Mouse (Mus musculus) urinary bladder, adult 18-20 months (tissue): Measurements from ENCODE around the gene Cntfr.

Experiments
- DNase-seq, 2 experiments: peaks; one replicate each; pipeline ENCODE4 v3.0.0; 2022; ENCODE audit warnings: low spot score in 2 of 2, mixed read lengths in 2 of 2

Cntfr gene

DNA sequence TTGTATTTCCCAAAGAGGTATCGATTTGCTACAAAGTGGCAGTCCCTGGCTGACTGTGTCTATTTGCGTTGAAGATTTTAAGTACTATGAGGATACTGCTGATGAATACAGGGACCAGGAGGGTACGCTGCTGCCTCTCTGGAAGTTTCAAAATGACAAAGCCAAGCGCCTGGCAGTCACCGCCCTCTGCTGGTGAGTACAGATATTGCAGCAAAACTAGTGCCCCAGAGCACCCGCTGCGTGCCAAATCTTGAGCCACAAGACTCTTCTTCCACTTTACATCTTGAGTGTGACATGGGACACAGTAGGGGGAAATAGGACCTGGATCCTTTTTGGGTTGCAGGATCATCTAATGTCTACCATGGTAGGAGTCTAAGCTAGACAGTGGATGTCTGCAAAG, 82.7 kb downstream of the Cntfr start:
- DNase-seq = peak; percentile 57 to 63

DNA sequence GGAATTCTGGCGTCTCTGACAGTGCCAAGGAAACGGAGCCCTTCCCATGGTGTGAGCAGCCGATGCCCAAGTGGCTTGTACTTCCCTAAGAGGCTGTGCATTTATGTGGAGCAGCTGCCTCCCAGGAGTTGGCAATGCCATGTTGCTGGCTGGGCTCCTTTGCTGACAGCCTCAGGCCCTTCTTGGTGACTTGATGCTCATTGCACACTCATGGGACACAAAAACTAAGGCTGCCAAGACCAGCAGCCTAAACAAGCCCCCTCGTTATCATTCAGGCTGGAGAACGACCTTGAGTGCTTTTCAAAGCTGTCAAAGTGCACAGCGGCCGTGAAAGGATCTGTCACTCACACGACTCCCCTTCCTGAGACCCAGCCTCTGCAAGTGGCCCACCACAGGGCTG, 84.7 kb downstream of the Cntfr start:
- no peak for DNase-seq

DNA sequence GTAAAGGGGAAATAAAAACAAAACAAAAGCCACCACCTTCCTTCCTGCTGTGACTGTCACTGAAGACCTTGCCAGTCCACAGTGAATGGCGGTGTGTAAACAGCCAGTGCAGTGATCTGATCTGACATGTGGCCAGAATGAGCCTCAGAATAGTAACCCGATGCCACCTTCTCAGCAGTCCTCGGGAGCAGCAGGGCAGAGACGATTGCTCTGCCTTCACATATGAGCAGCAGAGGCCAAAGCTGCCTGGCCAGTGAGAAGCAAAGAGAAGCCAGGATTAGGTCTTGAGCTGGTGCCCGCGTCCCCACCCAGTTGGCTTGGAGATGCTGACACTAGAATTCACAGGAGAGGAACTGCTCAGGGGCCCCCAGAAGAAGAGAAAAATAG, 86.3 kb downstream of the Cntfr start:
- DNase-seq = no peak

GRCm38 (mm10) chr4:41609681-41610593, 87.0 kb downstream of the Cntfr start:
- DNase-seq = no peak
